Mouse (Mus musculus) telencephalon, adult 2 months (tissue): ENCODE measurements at regions not wholly inside any gene's neighbourhood (a gene's known extent, or its start where the extent isn't known, plus 50 kb on each side); places are given as distances from the start of the nearest gene placed in this dataset.

ENCODE experiments used
- DNase-seq: peaks from one replicate; pipeline ENCODE4 v3.0.0-alpha.2; 2011; ENCODE audit warnings: low read depth, low spot score

- DNase-seq = no peak
Observed at GRCm38 (mm10) chr9:87346278-87346882, 91.0 kb upstream of the Cep162 start.

- no peak for DNase-seq
Observed at GRCm38 (mm10) chr9:87341438-87341837, 86.1 kb upstream of the Cep162 start.

- no peak for DNase-seq
Observed at GRCm38 (mm10) chr9:87326374-87327295, 71.3 kb upstream of the Cep162 start.

GRCm38 (mm10) chr9:87323690-87324089 lies 68.4 kb upstream of the Cep162 start:
- DNase-seq = no peak

GRCm38 (mm10) chr9:87320758-87321157 lies 65.4 kb upstream of the Cep162 start:
- DNase-seq = no peak

GRCm38 (mm10) chr9:87318767-87319166 lies 63.4 kb upstream of the Cep162 start:
- DNase-seq = no peak

GRCm38 (mm10) chr9:87310150-87310549 lies 54.8 kb upstream of the Cep162 start:
- no peak for DNase-seq
